Mouse (Mus musculus) bone marrow, adult 2 months (tissue): ENCODE measurements around the gene Hist1h4a.

Experiments used
- CTCF ChIP-seq: fragments of 200-500 bp; IDR thresholded peaks from 2 replicates; pipeline ENCODE4 v1.5.1; 2011; ENCODE audit warnings: low read length, control low read depth; ENCODE audit not compliant: control insufficient read depth, insufficient read depth
- POLR2A ChIP-seq: fragments of 200-500 bp; IDR thresholded peaks from 2 replicates; pipeline ENCODE4 v1.6.1; 2011; ENCODE audit warnings: low read depth, mild to moderate bottlenecking, control low read depth, low read length, borderline replicate concordance; ENCODE audit not compliant: control insufficient read depth

DNA sequence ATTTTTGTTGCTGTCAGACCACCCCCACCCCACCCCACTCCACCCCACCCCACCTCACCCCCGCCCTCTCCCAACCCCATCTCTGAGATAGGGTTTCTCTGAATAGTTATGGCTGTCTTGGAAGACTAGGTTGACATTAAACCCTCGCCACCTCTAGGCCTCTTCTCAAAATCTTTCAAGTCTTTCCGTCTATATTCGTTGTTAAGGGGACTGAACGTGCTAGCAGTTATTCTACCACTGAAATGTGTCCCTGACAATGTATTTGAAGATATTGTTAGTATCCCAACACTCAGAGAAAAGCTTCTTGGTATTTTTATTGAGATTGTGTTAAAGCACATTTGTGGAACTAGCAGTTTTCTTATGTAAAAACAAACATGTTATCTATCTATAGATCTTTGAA, 20.1 kb downstream of the Hist1h4a start:
- TF ChIP-seq CTCF = no peak
- TF ChIP-seq POLR2A = no peak
